Mouse (Mus musculus): Measurements from ENCODE around the gene Itgav. TPM values are rescaled to one million over a fixed set of nuclear protein-coding genes. Genes with fewer than 3 reads are reported as not detected.
A peak's percentile ranks its signal among the peaks of the same experiment; 100 is the strongest.

The Itgav gene
- polyA plus RNA-seq, 1 experiment from 2014 or later, result 32.9 TPM

- H3K27ac ChIP-seq (ENCODE audit: low read depth, low read length), result no peak overlapping the region
- no peaks in the 10 kb centered on the region for H3K36me3 ChIP-seq (ENCODE audit: control insufficient read depth, insufficient read depth, low read length)
- WGBS, result 96% methylated on average over 5 of the region's 5 CpGs
- no peak overlapping the region for H3K9ac ChIP-seq (replicated peaks; ENCODE audit: low read depth, low read length)
- ATAC-seq (ENCODE audit: low read depth), result no peak
- H3K4me2 ChIP-seq (ENCODE audit: low read depth, low read length), result no peak overlapping the region
- no peaks in the 10 kb centered on the region for H3K4me1 ChIP-seq (ENCODE audit: control insufficient read depth, insufficient read depth, low read length)
- no peak overlapping the region for H3K4me3 ChIP-seq (ENCODE audit: low read depth, low read length)
- no peaks in the 10 kb centered on the region for H3K27me3 ChIP-seq (ENCODE audit: control insufficient read depth, insufficient read depth, low read length)
- no peaks in the 10 kb centered on the region for H3K9me3 ChIP-seq (ENCODE audit: control insufficient read depth, low read length)
Measured at GRCm38 (mm10) chr2:83736836-83737235, 12.6 kb downstream of the Itgav start.

DNA sequence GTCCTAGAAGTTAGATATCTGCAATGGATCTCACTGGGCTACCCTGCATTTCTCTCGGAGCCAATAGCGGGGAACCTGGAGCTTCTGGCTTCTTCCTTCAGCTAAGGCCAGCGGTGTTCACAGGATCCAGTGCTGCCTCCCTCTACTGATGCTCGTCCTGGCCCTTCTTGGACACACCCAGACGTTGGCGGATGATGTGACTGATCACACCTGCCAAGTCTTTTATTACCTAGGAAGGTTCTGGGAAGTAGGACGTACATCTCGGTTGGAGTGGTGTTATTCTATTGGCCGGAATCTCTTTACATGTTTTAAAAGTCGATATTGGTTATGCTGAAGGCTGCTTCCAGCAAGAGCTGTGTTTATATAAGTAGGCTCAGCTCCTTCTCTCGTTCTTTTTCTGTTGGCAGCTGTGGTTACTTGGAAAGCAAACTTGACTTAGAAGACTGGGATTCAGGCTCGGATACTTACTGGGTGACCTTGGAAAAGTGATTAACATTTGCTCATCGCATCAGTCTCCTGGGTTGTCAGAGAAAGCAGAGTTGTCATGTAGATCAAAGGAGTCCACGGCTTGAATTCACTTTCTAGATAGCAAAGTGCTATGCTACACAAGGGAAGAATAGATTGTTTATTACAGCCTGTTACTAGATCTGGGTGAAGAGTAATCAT lies 14.5 kb downstream of the Itgav start:
- Histone ChIP-seq H3K4me3 (ENCODE audit: low read depth, low read length) (no peak overlapping the region), H3K9ac (replicated peaks; ENCODE audit: low read depth, low read length) (no peak overlapping the region), H3K4me2 (ENCODE audit: low read depth, low read length) (no peak overlapping the region), H3K36me3 (ENCODE audit: control insufficient read depth, insufficient read depth, low read length) (no peaks in the 10 kb centered on the region), H3K4me1 (ENCODE audit: control insufficient read depth, insufficient read depth, low read length) (no peaks in the 10 kb centered on the region), H3K27ac (ENCODE audit: low read depth, low read length) (no peak overlapping the region), H3K9me3 (ENCODE audit: control insufficient read depth, low read length) (no peaks in the 10 kb centered on the region), H3K27me3 (ENCODE audit: control insufficient read depth, insufficient read depth, low read length) (no peaks in the 10 kb centered on the region)
- ATAC-seq (ENCODE audit: low read depth), result no peak
- WGBS, result 91% methylated on average over 14 of the region's 14 CpGs

GRCm38 (mm10) chr2:83739461-83740124 lies 15.4 kb downstream of the Itgav start:
- ATAC-seq (ENCODE audit: low read depth), result no peak
- no peak overlapping the region for H3K4me3 ChIP-seq (ENCODE audit: low read depth, low read length)
- no peak overlapping the region for H3K4me2 ChIP-seq (ENCODE audit: low read depth, low read length)
- no peaks in the 10 kb centered on the region for H3K4me1 ChIP-seq (ENCODE audit: control insufficient read depth, insufficient read depth, low read length)
- H3K36me3 ChIP-seq (ENCODE audit: control insufficient read depth, insufficient read depth, low read length), result no peaks in the 10 kb centered on the region
- no peak overlapping the region for H3K27ac ChIP-seq (ENCODE audit: low read depth, low read length)
- no peak overlapping the region for H3K9ac ChIP-seq (replicated peaks; ENCODE audit: low read depth, low read length)
- 72% methylated on average over 9 of the region's 9 CpGs for WGBS
- no peaks in the 10 kb centered on the region for H3K9me3 ChIP-seq (ENCODE audit: control insufficient read depth, low read length)
- H3K27me3 ChIP-seq (ENCODE audit: control insufficient read depth, insufficient read depth, low read length), result no peaks in the 10 kb centered on the region

DNA sequence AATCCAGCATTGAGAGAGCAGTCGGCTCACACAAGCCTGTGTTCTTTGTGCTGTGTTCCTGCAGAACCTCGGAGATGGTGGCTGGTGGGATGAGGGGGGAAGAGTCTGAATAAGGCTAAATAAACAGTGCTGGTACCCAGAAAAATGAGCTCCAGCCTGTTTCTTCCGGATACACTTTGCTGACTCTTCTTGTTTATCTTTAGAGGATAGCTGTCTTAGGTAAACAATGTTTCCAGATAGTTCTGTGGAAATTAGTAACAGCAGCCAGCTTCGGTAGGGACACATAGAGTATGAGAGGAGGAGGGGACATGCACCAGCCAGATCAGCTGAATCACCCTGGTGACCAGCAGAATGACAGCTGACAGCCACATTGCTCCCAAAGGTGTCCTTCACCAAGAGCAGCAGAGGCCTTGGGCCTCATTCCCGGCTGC lies 16.4 kb downstream of the Itgav start:
- Histone ChIP-seq H3K9ac (replicated peaks; ENCODE audit: low read depth, low read length) (no peak overlapping the region), H3K27me3 (ENCODE audit: control insufficient read depth, insufficient read depth, low read length) (no peaks in the 10 kb centered on the region), H3K4me2 (ENCODE audit: low read depth, low read length) (no peak overlapping the region; the same call in 1 of the 2 replicates), H3K27ac (ENCODE audit: low read depth, low read length) (no peak overlapping the region), H3K4me1 (ENCODE audit: control insufficient read depth, insufficient read depth, low read length) (no peaks in the 10 kb centered on the region), H3K36me3 (ENCODE audit: control insufficient read depth, insufficient read depth, low read length) (no peaks in the 10 kb centered on the region), H3K9me3 (ENCODE audit: control insufficient read depth, low read length) (no peaks in the 10 kb centered on the region), H3K4me3 (ENCODE audit: low read depth, low read length) (no peak overlapping the region)
- no peak for ATAC-seq (ENCODE audit: low read depth)
- WGBS, result 46% methylated on average over 5 of the region's 5 CpGs

- H3K9ac ChIP-seq (replicated peaks; ENCODE audit: low read depth, low read length), result no peak overlapping the region
- H3K4me2 ChIP-seq (ENCODE audit: low read depth, low read length), result no peak overlapping the region
- no peaks in the 10 kb centered on the region for H3K36me3 ChIP-seq (ENCODE audit: control insufficient read depth, insufficient read depth, low read length)
- ATAC-seq (ENCODE audit: low read depth), result peak; percentile 28; the same call in 1 of the 2 replicates
- H3K27me3 ChIP-seq (ENCODE audit: control insufficient read depth, insufficient read depth, low read length), result no peaks in the 10 kb centered on the region
- H3K4me1 ChIP-seq (ENCODE audit: control insufficient read depth, insufficient read depth, low read length), result no peaks in the 10 kb centered on the region
- no peak overlapping the region for H3K27ac ChIP-seq (ENCODE audit: low read depth, low read length)
- H3K9me3 ChIP-seq (ENCODE audit: control insufficient read depth, low read length), result no peaks in the 10 kb centered on the region
- WGBS, result 47% methylated on average over 9 of the region's 9 CpGs
- no peak overlapping the region for H3K4me3 ChIP-seq (ENCODE audit: low read depth, low read length)
Measured at GRCm38 (mm10) chr2:83742210-83742609, 18.0 kb downstream of the Itgav start.

DNA sequence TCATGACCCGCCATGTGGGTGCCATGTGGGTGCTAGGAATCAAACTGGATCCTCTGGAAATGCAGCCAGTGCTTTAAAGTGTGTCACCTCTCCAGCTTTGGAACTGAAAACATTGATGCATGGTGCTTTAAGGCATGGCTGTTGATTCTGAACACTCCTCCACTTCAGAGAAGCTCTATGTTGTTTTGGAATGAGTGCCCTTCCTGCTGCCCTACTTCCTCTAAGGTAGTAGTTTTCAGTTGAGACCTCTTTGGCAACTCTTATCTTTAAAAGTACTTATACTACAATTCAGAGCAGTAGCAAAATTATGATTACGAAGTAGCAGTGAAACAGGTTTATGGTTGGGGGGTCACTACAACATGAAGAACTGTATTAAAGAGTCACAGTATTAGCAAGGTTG lies 18.6 kb downstream of the Itgav start:
- H3K9me3 ChIP-seq (ENCODE audit: control insufficient read depth, low read length), result no peaks in the 10 kb centered on the region
- H3K36me3 ChIP-seq (ENCODE audit: control insufficient read depth, insufficient read depth, low read length), result no peaks in the 10 kb centered on the region
- H3K4me2 ChIP-seq (ENCODE audit: low read depth, low read length), result no peak overlapping the region
- ATAC-seq (ENCODE audit: low read depth), result no peak
- no peak overlapping the region for H3K27ac ChIP-seq (ENCODE audit: low read depth, low read length)
- H3K4me3 ChIP-seq (ENCODE audit: low read depth, low read length), result no peak overlapping the region
- H3K9ac ChIP-seq (replicated peaks; ENCODE audit: low read depth, low read length), result no peak overlapping the region
- WGBS, result 97% methylated on average over 2 of the region's 2 CpGs
- no peaks in the 10 kb centered on the region for H3K27me3 ChIP-seq (ENCODE audit: control insufficient read depth, insufficient read depth, low read length)
- H3K4me1 ChIP-seq (ENCODE audit: control insufficient read depth, insufficient read depth, low read length), result no peaks in the 10 kb centered on the region

DNA sequence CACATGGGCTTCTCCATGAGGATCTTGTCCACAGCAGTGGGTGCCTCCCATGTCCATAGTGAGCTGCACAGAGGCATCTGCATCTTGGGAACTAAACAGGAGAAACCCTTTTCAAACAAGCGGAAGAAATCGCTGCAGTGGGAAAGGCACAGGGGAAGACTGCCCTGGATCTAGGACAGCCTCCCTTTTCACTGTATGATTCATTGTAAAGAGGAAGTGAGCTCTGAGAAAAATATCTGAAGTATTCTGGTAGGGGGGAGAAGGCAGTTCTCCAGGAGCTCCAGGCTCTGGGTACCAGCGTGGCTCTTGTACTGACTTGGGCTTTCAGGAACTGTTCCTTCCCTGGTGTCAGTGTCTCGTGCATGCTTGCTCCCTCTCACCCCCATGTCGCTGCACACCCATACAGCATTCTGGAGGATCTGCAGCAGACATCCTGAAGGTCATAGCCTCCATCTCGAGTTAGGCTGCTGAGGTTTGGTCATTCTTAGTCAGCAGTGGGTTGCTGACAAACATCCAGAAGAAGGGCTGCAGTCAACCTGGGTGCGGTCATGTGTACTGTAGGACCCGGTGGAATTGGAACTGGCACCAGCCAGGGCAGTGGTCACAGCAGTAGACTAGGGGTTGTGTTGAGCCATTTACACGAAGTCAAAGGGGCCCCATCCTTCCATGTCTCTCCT lies 20.2 kb downstream of the Itgav start:
- Histone ChIP-seq H3K9me3 (ENCODE audit: control insufficient read depth, low read length) (no peaks in the 10 kb centered on the region), H3K27me3 (ENCODE audit: control insufficient read depth, insufficient read depth, low read length) (no peaks in the 10 kb centered on the region), H3K27ac (ENCODE audit: low read depth, low read length) (no peak overlapping the region), H3K4me1 (ENCODE audit: control insufficient read depth, insufficient read depth, low read length) (no peaks in the 10 kb centered on the region), H3K4me3 (ENCODE audit: low read depth, low read length) (no peak overlapping the region), H3K4me2 (ENCODE audit: low read depth, low read length) (no peak overlapping the region), H3K9ac (replicated peaks; ENCODE audit: low read depth, low read length) (no peak overlapping the region), H3K36me3 (ENCODE audit: control insufficient read depth, insufficient read depth, low read length) (no peaks in the 10 kb centered on the region)
- no peak for ATAC-seq (ENCODE audit: low read depth)
- WGBS, result 86% methylated on average over 9 of the region's 9 CpGs

GRCm38 (mm10) chr2:83745257-83745656 lies 21.1 kb downstream of the Itgav start:
- ATAC-seq (ENCODE audit: low read depth), result no peak
- no peaks in the 10 kb centered on the region for H3K27me3 ChIP-seq (ENCODE audit: control insufficient read depth, insufficient read depth, low read length)

DNA sequence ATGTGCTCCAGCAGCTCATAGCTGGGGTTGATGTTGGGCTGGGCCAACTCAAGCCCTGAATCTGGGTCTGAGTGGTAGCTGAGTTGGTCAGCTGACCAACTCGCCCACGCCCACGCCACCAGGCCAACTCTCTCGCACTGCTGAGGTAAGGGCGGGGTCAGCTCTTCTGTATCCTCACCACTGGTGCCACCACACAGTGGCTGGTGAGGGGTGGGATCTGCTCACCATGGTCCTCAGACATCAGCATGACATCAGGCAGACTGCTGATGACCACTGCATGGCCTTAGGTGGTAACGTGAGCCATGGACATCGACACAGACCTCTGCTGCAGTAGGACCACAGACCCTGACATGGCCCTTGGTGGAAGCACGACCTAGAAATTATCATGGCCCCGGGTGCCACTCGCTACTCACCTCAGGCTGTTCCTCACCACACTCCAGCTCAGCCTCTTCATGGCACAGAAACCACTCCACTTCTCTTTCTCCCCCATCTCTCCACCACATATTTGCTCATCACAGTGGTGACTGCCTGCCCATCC lies 24.5 kb downstream of the Itgav start:
- H3K9ac ChIP-seq (replicated peaks; ENCODE audit: low read depth, low read length), result no peak overlapping the region
- no peaks in the 10 kb centered on the region for H3K9me3 ChIP-seq (ENCODE audit: control insufficient read depth, low read length)
- no peak for ATAC-seq (ENCODE audit: low read depth)
- 98% methylated on average over 10 of the region's 10 CpGs for WGBS
- no peak overlapping the region for H3K27ac ChIP-seq (ENCODE audit: low read depth, low read length)
- no peaks in the 10 kb centered on the region for H3K27me3 ChIP-seq (ENCODE audit: control insufficient read depth, insufficient read depth, low read length)
- no peaks in the 10 kb centered on the region for H3K36me3 ChIP-seq (ENCODE audit: control insufficient read depth, insufficient read depth, low read length)
- H3K4me1 ChIP-seq (ENCODE audit: control insufficient read depth, insufficient read depth, low read length), result no peaks in the 10 kb centered on the region
- no peak overlapping the region for H3K4me3 ChIP-seq (ENCODE audit: low read depth, low read length)
- no peak overlapping the region for H3K4me2 ChIP-seq (ENCODE audit: low read depth, low read length)

More at GRCm38 (mm10) chr2:83745257-83745656, 21.1 kb downstream of the Itgav start:
- no peak overlapping the region for H3K4me2 ChIP-seq (ENCODE audit: low read depth, low read length)
- H3K27ac ChIP-seq (ENCODE audit: low read depth, low read length), result no peak overlapping the region
- no peaks in the 10 kb centered on the region for H3K36me3 ChIP-seq (ENCODE audit: control insufficient read depth, insufficient read depth, low read length)
- H3K9ac ChIP-seq (replicated peaks; ENCODE audit: low read depth, low read length), result no peak overlapping the region
- no peaks in the 10 kb centered on the region for H3K4me1 ChIP-seq (ENCODE audit: control insufficient read depth, insufficient read depth, low read length)
- WGBS, result 72% methylated on average over 6 of the region's 6 CpGs
- no peaks in the 10 kb centered on the region for H3K9me3 ChIP-seq (ENCODE audit: control insufficient read depth, low read length)
- H3K4me3 ChIP-seq (ENCODE audit: low read depth, low read length), result no peak overlapping the region
